Mouse (Mus musculus) MEL (cell line): Measurements from ENCODE around the gene Mslnl. TPM values are rescaled to one million over a fixed set of nuclear protein-coding genes. Genes with fewer than 3 reads are reported as not detected.
"Not testable (repeated sequence)": the region's sequence is repeated elsewhere in the genome, so short reads cannot be mapped to it uniquely, and the experiment has no call there.

Experiments
- DNase-seq: peaks from one replicate; pipeline ENCODE4 v3.0.0; 2011; ENCODE audit warnings: low read depth, low spot score
- H3K27ac ChIP-seq: 2 replicates; pipeline ENCODE4 v1.5.1; 2012; ENCODE audit warnings: low read depth, mild to moderate bottlenecking, control low read depth, low read length, moderate library complexity; ENCODE audit not compliant: control insufficient read depth
- H3K27me3 ChIP-seq, 2 experiments: fragments of 150-350 bp in 1 of 2; sonication (generic) in 1 of 2; 2 replicates each; pipeline ENCODE4 v1.6.1; 2012; ENCODE audit warnings: low read length in 2 of 2, mild to moderate bottlenecking in 2 of 2, improper control_type of control experiment in 1 of 2, moderate library complexity in 1 of 2; ENCODE audit not compliant: insufficient read depth in 2 of 2, control insufficient read depth in 1 of 2
- H3K36me3 ChIP-seq, 2 experiments: 2 replicates each; pipeline ENCODE4 v1.6.1; 2012 to 2014; ENCODE audit warnings: low read length in 2 of 2, improper control_type of control experiment in 1 of 2, inconsistent platforms in 1 of 2, mild to moderate bottlenecking in 1 of 2; ENCODE audit not compliant: insufficient read depth in 2 of 2, control insufficient read depth in 1 of 2
- H3K4me1 ChIP-seq, 2 experiments: fragments of 150-350 bp in 1 of 2; sonication (generic) in 1 of 2; 2 replicates each; pipeline ENCODE4 v1.6.1; 2012; ENCODE audit warnings: low read length in 2 of 2, improper control_type of control experiment in 1 of 2, mild to moderate bottlenecking in 1 of 2; ENCODE audit not compliant: insufficient read depth in 2 of 2, control insufficient read depth in 1 of 2
- H3K4me3 ChIP-seq, 2 experiments: fragments of 150-350 bp in 1 of 2; sonication (generic) in 1 of 2; 2 replicates each; pipeline ENCODE4 v1.5.1; 2012; ENCODE audit warnings: low read depth in 2 of 2, low read length in 2 of 2, mild to moderate bottlenecking in 2 of 2, moderate library complexity in 2 of 2, control low read depth in 1 of 2, improper control_type of control experiment in 1 of 2; ENCODE audit not compliant: control insufficient read depth in 1 of 2, insufficient read depth in 1 of 2
- H3K79me2 ChIP-seq: 2 replicates; pipeline ENCODE4 v1.6.1; 2012; ENCODE audit warnings: mild to moderate bottlenecking, low read length, moderate library complexity; ENCODE audit not compliant: control insufficient read depth, poor library complexity, insufficient read depth
- H3K9ac ChIP-seq: 2 replicates; pipeline ENCODE4 v1.6.1; 2012; ENCODE audit warnings: low read depth, mild to moderate bottlenecking, control low read depth, low read length, moderate library complexity; ENCODE audit not compliant: control insufficient read depth, poor library complexity, severe bottlenecking
- H3K9me3 ChIP-seq: fragments of 150-350 bp; sonication (generic); replicated peaks from 2 replicates; pipeline ENCODE4 v1.6.1; 2012; ENCODE audit warnings: mild to moderate bottlenecking, low read length, improper control_type of control experiment, moderate library complexity; ENCODE audit not compliant: insufficient read depth
- CHD1 ChIP-seq: IDR thresholded peaks from 2 replicates; pipeline ENCODE4 v1.6.1; 2012; ENCODE audit warnings: low read depth, mild to moderate bottlenecking, inconsistent platforms, low read length, improper control_type of control experiment
- E2F4 ChIP-seq: IDR thresholded peaks from 2 replicates; pipeline ENCODE4 v1.6.1; 2011; ENCODE audit warnings: low read depth, low read length, improper control_type of control experiment, borderline replicate concordance
- EP300 ChIP-seq, 2 experiments: IDR thresholded peaks; 2 replicates each; pipeline ENCODE4 v1.6.1; 2011; ENCODE audit warnings: improper control_type of control experiment in 2 of 2, low read length in 2 of 2, low read depth in 1 of 2, mild to moderate bottlenecking in 1 of 2
- JUND ChIP-seq: IDR thresholded peaks from 2 replicates; pipeline ENCODE4 v1.6.1; 2011; ENCODE audit warnings: low read depth, mild to moderate bottlenecking, improper control_type of control experiment, low read length
- KAT2A ChIP-seq: conservative IDR thresholded peaks from 2 replicates; pipeline ENCODE4 v1.6.1; 2012; ENCODE audit warnings: low read depth, low read length, improper control_type of control experiment, inconsistent platforms
- MAX ChIP-seq: IDR thresholded peaks from 2 replicates; pipeline ENCODE4 v1.6.1; 2011; ENCODE audit warnings: low read length, improper control_type of control experiment
- MYB ChIP-seq: IDR thresholded peaks from 2 replicates; pipeline ENCODE4 v1.6.1; 2011; ENCODE audit warnings: mild to moderate bottlenecking, low read depth, low read length, improper control_type of control experiment
- POLR2A ChIP-seq, 2 experiments: IDR thresholded peaks; 2 replicates each; pipeline ENCODE4 v1.6.1; 2011 to 2012; ENCODE audit warnings: low read length in 2 of 2, mild to moderate bottlenecking in 2 of 2, control low read depth in 1 of 2, improper control_type of control experiment in 1 of 2, low read depth in 1 of 2, moderate library complexity in 1 of 2; ENCODE audit not compliant: control insufficient read depth in 1 of 2, insufficient read depth in 1 of 2, poor library complexity in 1 of 2
- POLR2AphosphoS2 ChIP-seq: IDR thresholded peaks from 2 replicates; pipeline ENCODE4 v1.6.1; 2011; ENCODE audit warnings: low read length, improper control_type of control experiment
- POLR2AphosphoS5 ChIP-seq: IDR thresholded peaks from 2 replicates; pipeline ENCODE4 v1.6.1; 2012; ENCODE audit warnings: low read depth, borderline replicate concordance, mild to moderate bottlenecking, inconsistent platforms, low read length, moderate library complexity, mixed read lengths
- USF1 ChIP-seq: IDR thresholded peaks from 2 replicates; pipeline ENCODE4 v1.6.1; 2014; ENCODE audit warnings: low read depth, mild to moderate bottlenecking, inconsistent platforms, low read length, improper control_type of control experiment, moderate library complexity
- ZC3H11A ChIP-seq: IDR thresholded peaks from 2 replicates; pipeline ENCODE4 v1.6.1; 2012; ENCODE audit warnings: low read depth, mild to moderate bottlenecking, inconsistent platforms, low read length, improper control_type of control experiment
- ZMIZ1 ChIP-seq: IDR thresholded peaks from 2 replicates; pipeline ENCODE4 v1.6.1; 2012; ENCODE audit warnings: low read depth, mild to moderate bottlenecking, inconsistent platforms, low read length, improper control_type of control experiment, moderate library complexity
- polyA plus RNA-seq, 2 experiments: library from polyadenylated mRNA; stranded (reverse) in 1 of 2; unstranded in 1 of 2; fragments of >175 nt in 1 of 2; fragments of >200 nt in 1 of 2; gene quantifications; 2 replicates each; pipeline versions ENCODE4 v1.2.1 to v1.2.4; 2012; ENCODE audit warnings: low replicate concordance in 2 of 2, low read depth in 1 of 2; ENCODE audit not compliant: insufficient read length in 2 of 2, insufficient read depth in 1 of 2, missing spikeins in 1 of 2
- total RNA-seq: library from RNA; depleted of rRNA; stranded (reverse); fragments of 300-350 nt; gene quantifications from 2 replicates; pipeline ENCODE4 v1.2.3, GENCODE M21; 2012

Mslnl gene
- total and polyA plus RNA-seq, 3 experiments, result 0.08 TPM; not detected in 1

DNA sequence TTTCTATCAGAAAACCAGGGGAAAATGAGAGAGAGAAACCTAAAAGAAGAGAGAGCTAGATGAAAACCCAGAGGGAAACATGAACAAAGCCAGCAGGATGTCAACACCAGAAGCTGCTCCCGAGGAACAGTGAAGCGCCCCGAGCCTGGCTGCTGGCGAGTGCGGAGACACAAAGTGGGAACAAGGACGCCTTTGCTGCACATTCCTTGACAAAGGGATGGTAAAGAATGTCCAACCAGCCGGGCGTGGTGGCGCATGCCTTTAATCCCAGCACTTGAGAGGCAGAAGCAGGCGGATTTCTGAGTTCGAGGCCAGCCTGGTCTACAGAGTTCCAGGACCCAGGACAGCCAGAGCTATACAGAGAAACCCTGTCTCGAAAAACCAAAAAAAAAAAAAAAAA lies 5.6 kb downstream of the Mslnl start:
- not testable (repeated sequence) for H3K36me3 ChIP-seq, H3K27ac ChIP-seq, H3K4me3 ChIP-seq, H3K9ac ChIP-seq, H3K9me3 ChIP-seq, H3K79me2 ChIP-seq, H3K27me3 ChIP-seq, H3K4me1 ChIP-seq, DNase-seq

- H3K79me2 ChIP-seq, result no peaks in the 10 kb centered on the region
- no peak overlapping the region for H3K27ac ChIP-seq
- no peaks in the 10 kb centered on the region for H3K9me3 ChIP-seq
- no peak overlapping the region for H3K9ac ChIP-seq
- no peak overlapping the region for H3K4me3 ChIP-seq
- no peak for TF ChIP-seq EP300 (IDR thresholded peaks at IDR 0.05; ENCODE audit: low read depth in 1 of 2, low read length in 2 of 2)
- no peak for TF ChIP-seq CHD1
- TF ChIP-seq, all 39 proteins: peak for 0
- DNase-seq, result no peak
- Histone ChIP-seq H3K36me3 (no peaks in the 10 kb centered on the region), H3K4me1 (no peaks in the 10 kb centered on the region), H3K27me3 (peaks cover 4 to 5% of the 10 kb centered on the region in 2 experiments; a peak in 2 of 4 replicates)
These were observed 8.0 kb downstream of the Mslnl start for GRCm38 (mm10) chr17:25743831-25744230.

DNA sequence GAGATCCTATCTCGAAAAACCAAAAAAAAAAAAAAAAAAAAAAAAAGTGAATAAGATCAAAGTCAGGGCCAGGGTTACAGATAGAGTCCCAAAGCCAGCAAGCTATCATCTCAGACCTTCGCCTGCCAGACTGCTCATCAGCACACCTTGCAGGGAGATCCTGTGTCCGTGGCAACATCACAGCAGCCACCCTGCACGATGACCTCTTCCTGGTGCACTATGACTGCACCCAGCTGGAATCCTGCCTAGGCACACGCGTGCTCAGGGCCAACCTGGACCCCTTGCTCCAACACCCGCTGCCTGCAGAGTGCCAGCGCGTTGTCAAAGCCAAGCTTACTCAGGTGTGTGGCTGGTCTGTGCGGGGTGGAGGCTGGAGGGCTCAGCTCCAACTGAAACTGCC lies 8.5 kb downstream of the Mslnl start:
- H3K9me3 ChIP-seq, result no peaks in the 10 kb centered on the region
- no peaks in the 10 kb centered on the region for H3K4me1 ChIP-seq
- H3K9ac ChIP-seq, result no peak overlapping the region
- H3K36me3 ChIP-seq, result no peaks in the 10 kb centered on the region
- H3K27me3 ChIP-seq, result peaks cover 4 to 5% of the 10 kb centered on the region in 2 experiments; a peak in 2 of 4 replicates
- DNase-seq, result no peak
- H3K4me3 ChIP-seq, result no peak overlapping the region
- TF ChIP-seq POLR2A (IDR thresholded peaks at IDR 0.05; ENCODE audit: control insufficient read depth in 1 of 2, insufficient read depth in 1 of 2, low read depth in 1 of 2, low read length in 2 of 2, poor library complexity in 1 of 2) (no peak), MAX (no peak), ZMIZ1 (no peak), POLR2AphosphoS2 (no peak), KAT2A (no peak), POLR2AphosphoS5 (no peak), ZC3H11A (no peak), E2F4 (no peak), EP300 (IDR thresholded peaks at IDR 0.05; ENCODE audit: low read depth in 1 of 2, low read length in 2 of 2) (no peak), USF1 (no peak), MYB (no peak), JUND (no peak)
- H3K79me2 ChIP-seq, result no peaks in the 10 kb centered on the region
- no peak overlapping the region for H3K27ac ChIP-seq
